Mouse (Mus musculus) T-helper 2 cell (primary cell): ENCODE data around the gene Rab7b.

ENCODE experiments used
- in situ Hi-C: fragments of 300-600 bp; cut with MboI, MseI; formaldehyde crosslinking; loops from one replicate; pipeline ENCODE4 v1.15.1; 2025; ENCODE audit warnings: high pct_unique_total_duplicates

Gene Rab7b

GRCm38 (mm10) chr1:131695308-131695707 is 6.8 kb downstream of the Rab7b start:
- in situ Hi-C loops = no loop called here

DNA sequence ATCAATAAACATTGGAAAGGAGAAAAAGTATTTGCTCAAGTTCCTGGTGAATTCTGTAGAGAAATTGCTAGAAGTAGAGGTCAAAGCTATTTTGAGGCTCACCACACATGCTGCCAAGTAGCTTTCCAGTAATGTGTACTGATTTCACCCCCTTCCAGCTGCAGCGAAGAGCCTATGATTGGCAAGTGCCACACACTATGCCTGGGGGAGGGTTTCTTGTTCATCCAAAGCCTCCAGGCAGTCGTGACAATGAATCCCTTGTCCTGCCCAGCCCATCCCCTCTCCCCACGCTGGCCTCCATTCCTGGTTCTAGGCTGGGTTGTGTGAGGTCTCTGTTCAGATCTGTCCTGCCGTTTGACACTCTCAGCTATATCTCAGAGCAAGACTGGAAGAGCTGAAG is 7.8 kb downstream of the Rab7b start:
- in situ Hi-C loops = no loop called here

GRCm38 (mm10) chr1:131698770-131699169 is 10.3 kb downstream of the Rab7b start:
- in situ Hi-C loops = no loop called here

DNA sequence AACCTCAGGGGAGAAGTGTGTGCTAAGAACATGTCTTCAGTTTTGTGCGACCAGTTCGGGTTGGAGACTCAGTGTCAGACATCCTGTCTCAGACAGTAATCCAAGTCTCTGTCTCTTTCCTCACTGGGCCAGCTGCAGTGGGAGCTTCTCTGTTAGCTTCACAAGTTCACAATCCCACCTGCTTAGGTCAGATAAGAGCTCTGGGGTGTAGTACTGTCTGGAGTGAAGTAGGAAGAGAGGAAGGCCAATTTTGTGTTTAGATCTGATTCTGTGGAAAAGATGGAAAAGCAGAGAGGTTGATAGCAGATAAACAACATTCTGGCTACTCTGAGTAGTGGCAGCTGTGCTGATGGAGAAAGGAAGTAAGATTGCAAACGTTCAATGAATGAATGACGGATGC is 11.1 kb downstream of the Rab7b start:
- in situ Hi-C loops = no loop called here

GRCm38 (mm10) chr1:131700447-131700846 is 12.0 kb downstream of the Rab7b start:
- in situ Hi-C loops = no loop called here

DNA sequence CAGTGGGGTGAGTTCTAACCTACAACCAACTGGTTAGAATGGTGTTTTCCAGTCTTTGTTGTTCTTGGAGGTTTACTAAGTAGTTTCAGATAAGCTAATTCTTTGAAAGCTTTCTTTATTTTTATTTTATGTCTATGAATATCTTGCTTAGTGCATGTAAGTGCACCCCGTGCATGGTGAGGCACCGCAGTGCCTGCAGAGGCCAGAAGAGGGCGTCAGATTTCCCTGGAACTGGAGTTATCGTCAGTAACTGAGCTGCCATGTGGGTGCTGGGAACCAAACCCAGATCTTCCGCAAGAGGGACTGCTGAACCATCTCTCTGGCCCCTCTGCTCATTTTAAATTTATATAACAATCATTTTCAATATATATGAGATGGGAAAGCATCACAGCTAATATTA is 12.9 kb downstream of the Rab7b start:
- in situ Hi-C loops = no loop called here

GRCm38 (mm10) chr1:131702094-131702766 is 13.7 kb downstream of the Rab7b start:
- in situ Hi-C loops = no loop called here

DNA sequence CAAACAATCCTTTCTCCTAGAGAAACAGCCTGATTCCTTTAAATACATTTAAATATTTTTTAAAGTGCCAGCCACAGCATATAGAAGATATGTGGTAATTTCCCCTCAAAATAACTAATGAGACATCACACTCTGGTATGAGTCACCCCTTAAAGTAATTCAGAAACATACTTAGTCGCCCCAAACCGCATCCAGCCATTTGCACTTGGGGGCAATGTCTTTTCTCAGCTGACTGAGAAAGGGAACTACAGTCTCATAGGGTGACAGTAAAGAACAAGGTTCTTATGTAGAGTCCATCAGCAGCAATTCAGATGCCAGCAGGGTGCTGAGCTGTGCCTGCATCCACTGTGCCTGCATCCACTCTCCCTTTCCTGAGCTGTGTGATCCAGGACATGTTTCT is 15.0 kb downstream of the Rab7b start:
- in situ Hi-C loops = no loop called here

DNA sequence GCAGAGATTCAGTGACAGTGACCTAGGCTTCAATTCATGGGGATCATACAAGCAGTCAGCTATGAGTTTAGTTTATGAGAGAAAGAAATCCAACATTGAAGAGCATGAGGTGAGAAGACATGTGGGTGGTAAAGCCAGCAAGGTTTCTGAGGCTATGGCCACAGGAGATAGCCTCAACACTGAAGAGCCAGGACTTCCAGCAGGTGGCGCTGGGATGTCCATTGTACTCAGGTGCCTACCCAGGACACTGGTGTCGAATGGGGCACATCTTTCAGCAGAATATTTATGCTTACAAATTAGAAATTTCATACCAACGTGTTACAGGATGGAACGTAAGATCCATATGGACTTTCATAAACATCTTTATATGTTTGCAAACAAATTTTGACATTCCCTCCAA is 19.8 kb downstream of the Rab7b start:
- in situ Hi-C loops = no loop called here

GRCm38 (mm10) chr1:131711518-131711917 is 23.0 kb downstream of the Rab7b start:
- in situ Hi-C loops = loop anchor here (5.0 to 10.0 kb wide), 2 partner anchors 56 to 97 kb away; no protein-coding TSS in a partner anchor

GRCm38 (mm10) chr1:131712386-131712785 is 23.9 kb downstream of the Rab7b start:
- in situ Hi-C loops = loop anchor here (5.0 to 10.0 kb wide), 2 partner anchors 55 to 98 kb away; no protein-coding TSS in a partner anchor

DNA sequence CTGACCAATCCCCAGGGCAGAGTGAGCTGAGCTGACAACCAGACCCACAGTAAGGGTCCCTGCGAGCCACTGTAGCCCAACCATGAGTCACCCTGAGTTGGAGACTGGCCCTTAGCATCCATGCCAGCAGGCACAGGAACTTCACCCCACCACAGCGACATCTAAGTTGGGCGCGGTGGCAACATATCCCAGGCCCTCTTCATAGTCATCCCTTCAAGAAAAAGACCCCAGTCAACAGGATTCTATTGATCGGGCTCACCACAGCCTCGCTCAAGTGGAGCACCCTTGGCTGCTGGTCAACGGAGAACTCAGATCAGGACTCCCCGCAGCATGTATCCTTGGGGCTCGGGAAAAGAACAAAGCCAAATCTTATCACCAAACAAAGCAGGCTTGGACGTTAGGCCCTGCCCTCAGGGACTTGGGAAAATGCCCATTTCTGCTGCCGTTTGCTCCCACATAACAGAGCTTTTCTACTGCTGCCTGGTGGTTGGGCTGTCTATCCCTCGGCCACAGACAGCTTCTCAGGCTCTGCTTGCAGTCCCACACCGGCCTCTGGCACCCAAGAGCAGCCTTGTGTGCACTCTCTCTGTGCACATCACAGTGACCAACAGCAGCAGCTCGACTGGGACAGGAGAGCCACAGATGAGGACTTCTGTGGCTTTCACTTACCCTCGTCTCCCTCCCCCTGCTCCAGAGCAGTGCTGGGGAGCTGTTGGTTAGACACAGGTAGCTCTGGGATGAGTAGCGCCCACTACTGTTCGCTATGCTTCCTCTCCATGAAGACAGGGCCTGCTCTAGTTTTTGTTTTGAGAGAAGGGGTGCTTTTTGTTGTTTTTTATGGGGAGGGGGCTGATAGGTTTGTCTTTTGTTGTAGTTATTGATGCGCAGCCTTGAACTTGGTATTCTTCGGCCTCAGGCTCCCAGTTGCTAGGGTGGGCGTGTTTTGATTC is 26.2 kb downstream of the Rab7b start:
- in situ Hi-C loops = loop anchor here (5.0 to 10.0 kb wide), 2 partner anchors 53 to 100 kb away; no protein-coding TSS in a partner anchor

DNA sequence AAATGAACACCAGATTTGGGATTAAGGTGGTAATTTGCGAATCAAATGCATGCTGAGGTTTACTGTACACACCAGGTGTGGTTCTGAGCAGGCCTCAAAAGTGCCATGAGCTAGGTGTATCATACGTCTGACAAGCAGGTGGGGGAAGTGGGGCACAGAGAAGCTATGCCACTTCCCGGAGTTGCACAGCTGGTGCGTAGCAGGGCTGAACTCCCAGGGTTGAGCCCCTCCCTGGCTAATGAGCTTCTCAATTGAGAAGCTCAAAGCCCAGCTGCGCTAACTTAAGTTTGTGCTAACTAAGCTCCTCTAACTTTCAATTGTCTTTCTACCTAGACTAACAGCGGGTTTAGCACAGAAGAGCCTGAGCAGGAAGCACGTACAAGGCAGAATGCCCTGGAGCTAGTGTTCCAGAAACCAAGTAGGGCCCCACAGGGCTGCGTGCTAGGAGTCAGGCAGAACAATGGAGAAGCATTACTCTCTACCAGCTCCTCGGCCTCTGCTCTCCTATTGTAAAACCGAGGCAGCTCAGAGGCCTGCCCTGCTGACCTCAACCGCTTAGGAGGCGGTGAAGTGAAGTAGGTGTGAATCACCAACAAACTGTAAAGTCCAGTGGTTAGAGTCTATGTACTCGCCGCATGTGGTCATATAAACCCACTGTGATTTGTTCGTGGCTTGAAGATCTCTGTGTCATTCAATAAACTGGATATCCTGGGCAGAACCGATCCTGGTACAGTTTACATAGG is 30.6 kb downstream of the Rab7b start:
- in situ Hi-C loops = loop anchor here (10.0 kb wide), 1 partner anchor 104 kb away; no protein-coding TSS in a partner anchor

DNA sequence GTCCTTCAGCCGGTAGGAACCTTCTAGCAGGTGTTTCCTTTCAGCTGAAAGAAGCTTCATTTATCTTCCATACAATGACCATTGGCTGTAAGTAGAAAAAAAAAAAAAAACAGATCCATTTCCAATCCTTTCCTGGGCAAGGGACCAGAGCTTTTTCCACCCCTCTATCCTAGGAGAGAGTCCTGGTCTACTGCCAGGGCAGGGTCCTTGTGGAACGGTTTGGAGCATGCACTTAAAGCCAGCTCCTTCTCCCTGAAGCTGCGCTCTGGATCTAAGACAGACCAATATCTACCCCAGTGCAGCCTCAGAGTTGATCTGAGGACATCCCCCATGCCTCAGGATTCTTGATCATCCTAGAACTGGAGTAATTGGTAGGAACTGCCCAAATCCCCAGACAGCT is 33.5 kb downstream of the Rab7b start:
- in situ Hi-C loops = no loop called here

DNA sequence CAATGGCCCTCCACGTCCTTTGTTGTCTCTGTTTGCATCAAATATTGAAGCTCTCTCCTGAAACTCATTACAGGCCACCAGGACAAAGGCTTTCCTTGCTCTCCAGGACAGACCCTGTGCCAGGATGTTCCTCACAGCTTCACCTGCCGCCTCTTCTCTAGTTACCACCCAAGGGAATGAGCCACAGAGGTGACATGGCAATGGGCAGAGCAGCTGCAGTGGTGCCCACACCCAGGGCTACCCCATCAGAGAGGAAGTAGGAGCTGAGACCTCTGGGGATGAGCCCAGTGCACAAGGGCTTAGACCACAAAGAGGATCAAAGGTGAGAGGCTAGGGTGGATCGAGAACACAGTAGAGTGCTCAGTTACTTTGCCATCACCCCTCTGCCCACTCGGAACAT is 35.1 kb downstream of the Rab7b start:
- in situ Hi-C loops = no loop called here

- in situ Hi-C loops = no loop called here
Measured at GRCm38 (mm10) chr1:131726586-131726985, 38.1 kb downstream of the Rab7b start.

DNA sequence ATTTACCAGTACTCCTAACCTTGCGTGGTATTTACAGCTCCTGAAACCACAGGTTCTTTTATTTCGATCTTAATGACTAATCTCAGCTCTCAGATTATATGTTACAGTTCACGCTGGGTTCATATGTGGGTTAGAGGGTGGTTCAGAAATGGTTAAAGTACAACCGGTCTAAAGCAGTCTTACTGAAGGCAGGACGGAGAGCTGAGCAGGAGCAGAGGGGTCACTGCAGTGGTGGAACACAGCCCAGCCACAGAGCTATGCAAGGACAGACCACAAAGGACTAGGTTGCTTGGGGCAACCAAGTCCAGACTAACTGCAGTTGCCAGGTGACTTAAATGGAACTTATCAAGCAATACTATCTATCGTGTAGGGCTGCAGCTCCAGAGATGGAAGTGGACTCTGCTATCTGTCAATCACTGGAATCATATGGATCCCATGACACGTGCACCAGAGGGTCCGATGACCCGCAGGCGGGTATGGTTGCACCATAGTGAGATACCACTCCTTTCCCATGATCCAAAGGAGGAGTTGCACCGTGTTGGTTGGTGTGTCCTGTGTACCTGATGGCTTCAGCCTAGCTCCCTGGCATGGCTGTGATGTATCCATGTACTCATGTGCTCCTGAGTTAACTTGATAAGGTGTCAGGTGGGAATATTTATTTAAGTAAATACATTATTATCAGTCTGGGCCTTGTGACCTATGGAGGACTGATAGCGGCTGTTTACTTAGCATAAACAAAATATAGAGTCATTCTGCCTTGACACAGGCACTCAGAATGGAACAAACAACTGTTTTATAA is 42.3 kb downstream of the Rab7b start:
- in situ Hi-C loops = no loop called here

- in situ Hi-C loops = no loop called here
Measured at GRCm38 (mm10) chr1:131733474-131734180, 45.1 kb downstream of the Rab7b start.

DNA sequence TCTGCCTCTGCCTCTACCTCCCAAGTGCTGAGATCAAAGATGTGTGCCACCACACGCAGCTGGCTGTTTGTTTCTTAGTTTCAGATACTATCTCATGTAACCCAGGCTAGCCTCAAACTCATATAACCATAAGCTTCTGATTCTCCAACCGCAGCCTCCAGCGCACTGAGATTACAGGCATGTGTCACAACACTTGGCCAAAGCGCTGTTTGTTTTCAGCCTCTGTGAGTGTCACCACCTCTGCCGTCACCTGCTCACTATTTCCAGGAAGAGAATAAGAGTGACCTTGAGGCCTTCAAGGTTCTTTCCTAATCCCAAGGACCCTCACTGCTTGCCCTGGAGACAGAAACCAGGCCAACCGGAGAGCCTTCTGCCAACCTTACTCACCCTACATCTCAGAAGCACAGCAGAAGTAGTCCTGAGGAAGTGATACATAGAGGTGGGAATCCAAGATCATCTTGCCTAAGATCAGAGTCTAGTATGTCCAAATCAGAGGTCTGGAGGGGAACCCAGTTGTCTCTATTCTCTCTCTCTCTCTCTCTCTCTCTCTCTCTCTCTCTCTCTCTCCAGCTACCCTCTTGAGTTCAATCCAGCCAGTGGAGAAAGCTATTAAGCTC is 46.3 kb downstream of the Rab7b start:
- in situ Hi-C loops = no loop called here

- in situ Hi-C loops = no loop called here
Measured at GRCm38 (mm10) chr1:131736494-131736893, 48.0 kb downstream of the Rab7b start.
